Mouse (Mus musculus) CD4-positive, CD25-positive, alpha-beta regulatory T cell, adult 4 months (primary cell): ENCODE data around the gene Pigt. TPM values are rescaled to one million over a fixed set of nuclear protein-coding genes. Genes with fewer than 3 reads are reported as not detected.

Experiments used
- ATAC-seq: one replicate; pipeline ENCODE4 v1.8.0; 2017
- polyA plus RNA-seq, 2 experiments: library from polyadenylated mRNA; unstranded; fragments of 100-300 nt; shearing (Covaris generic); gene quantifications; one replicate each; pipeline ENCODE4 v1.2.1; 2017

Gene Pigt
- polyA plus RNA-seq, 2 experiments from 2014 or later, result 17.0 to 27.0 TPM

GRCm38 (mm10) chr2:164486258-164487114 lies 10.8 kb upstream of the Pigt start:
- ATAC-seq, result peak; percentile 54

- peak; percentile 31 for ATAC-seq
Observed at GRCm38 (mm10) chr2:164487115-164487527, 10.2 kb upstream of the Pigt start.

GRCm38 (mm10) chr2:164487812-164488211 lies 9.5 kb upstream of the Pigt start:
- no peak for ATAC-seq

GRCm38 (mm10) chr2:164494126-164494525 lies 3.2 kb upstream of the Pigt start:
- no peak for ATAC-seq

GRCm38 (mm10) chr2:164496331-164496730 lies 989 bp upstream of the Pigt start:
- ATAC-seq, result no peak

- ATAC-seq, result no peak
Observed at GRCm38 (mm10) chr2:164497691-164498268, 460 bp downstream of the Pigt start.

- ATAC-seq, result no peak
Observed at GRCm38 (mm10) chr2:164499317-164499716, 2.0 kb downstream of the Pigt start.

- no peak for ATAC-seq
Observed at GRCm38 (mm10) chr2:164500511-164500910, 3.2 kb downstream of the Pigt start.

- ATAC-seq, result no peak
Observed at GRCm38 (mm10) chr2:164504919-164505318, 7.6 kb downstream of the Pigt start.

GRCm38 (mm10) chr2:164505619-164506347 lies 8.5 kb downstream of the Pigt start:
- ATAC-seq, result no peak

GRCm38 (mm10) chr2:164507811-164508210 lies 10.5 kb downstream of the Pigt start:
- no peak for ATAC-seq

GRCm38 (mm10) chr2:164510621-164511190 lies 13.4 kb downstream of the Pigt start:
- no peak for ATAC-seq

- ATAC-seq, result no peak
Observed at GRCm38 (mm10) chr2:164512121-164512909, 15.0 kb downstream of the Pigt start.

GRCm38 (mm10) chr2:164513389-164513788 lies 16.1 kb downstream of the Pigt start:
- ATAC-seq, result no peak

GRCm38 (mm10) chr2:164514916-164515315 lies 17.6 kb downstream of the Pigt start:
- ATAC-seq, result no peak

- no peak for ATAC-seq
Observed at GRCm38 (mm10) chr2:164515897-164516296, 18.6 kb downstream of the Pigt start.

- no peak for ATAC-seq
Observed at GRCm38 (mm10) chr2:164516592-164516991, 19.3 kb downstream of the Pigt start.

- ATAC-seq, result no peak
Observed at GRCm38 (mm10) chr2:164517485-164518221, 20.3 kb downstream of the Pigt start.

- no peak for ATAC-seq
Observed at GRCm38 (mm10) chr2:164518266-164519170, 21.2 kb downstream of the Pigt start.

GRCm38 (mm10) chr2:164519171-164519526 lies 21.8 kb downstream of the Pigt start:
- ATAC-seq, result no peak
